In the genomic region with DNA sequence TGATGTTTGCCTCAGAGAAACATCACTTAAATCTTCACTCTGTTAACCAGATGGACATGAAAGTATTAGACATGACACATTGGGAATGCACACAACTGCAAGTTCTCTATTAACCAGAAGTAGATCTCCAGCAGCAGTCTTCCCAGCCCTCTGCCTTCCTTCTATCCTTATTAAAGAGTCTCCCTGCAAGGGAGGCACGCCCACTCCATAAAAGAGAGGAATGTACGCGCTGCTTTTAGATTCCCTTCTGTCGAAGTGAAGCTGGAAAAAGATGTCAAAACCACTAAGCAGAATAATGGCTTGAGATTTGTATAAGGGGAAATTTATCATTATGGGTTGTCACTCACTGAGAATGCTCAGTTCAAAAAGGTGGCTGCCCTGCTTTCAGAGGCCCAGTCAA, we compare ENCODE assay signal across 11 mouse cellular contexts.
"Had no signal": no experiment of that assay in that cellular context is flagged by ENCODE, and none has a peak within 500 bp of the region (broad histone marks: within the 10 kb centered on the region; RNA-seq: fewer than 3 reads in every experiment).

No protein-coding gene starts in this region.

- ATAC-seq: liver, embryonic 12.5 days; midbrain, embryonic 16.5 days had no signal

- H3K4me1 ChIP-seq: limb, embryonic 15.5 days; liver, embryonic 12.5 days; midbrain, embryonic 12.5 days; neural tube, embryonic 15.5 days had no signal

- H3K27ac ChIP-seq: kidney, postnatal 0 days; limb, embryonic 15.5 days; liver, embryonic 12.5 days; lung, embryonic 15.5 days; midbrain, embryonic 12.5 days; neural tube, embryonic 15.5 days had no signal

- H3K27me3 ChIP-seq: limb, embryonic 15.5 days; liver, embryonic 12.5 days; lung, embryonic 15.5 days; midbrain, embryonic 12.5 days; neural tube, embryonic 15.5 days had no signal

- DNase-seq: kidney, adult 11 months; kidney, adult 9 months; kidney, postnatal 36 days; thymus, postnatal 4 days had no signal

- H3K9me3 ChIP-seq: limb, embryonic 15.5 days; liver, embryonic 12.5 days; lung, embryonic 15.5 days; midbrain, embryonic 12.5 days; neural tube, embryonic 15.5 days had no signal

- H3K9ac ChIP-seq: limb, embryonic 15.5 days; liver, embryonic 12.5 days; lung, embryonic 15.5 days; midbrain, embryonic 12.5 days; neural tube, embryonic 15.5 days had no signal

- H3K4me3 ChIP-seq: limb, embryonic 15.5 days; liver, embryonic 12.5 days; lung, embryonic 15.5 days; midbrain, embryonic 12.5 days; neural tube, embryonic 15.5 days had no signal

- H3K36me3 ChIP-seq: limb, embryonic 15.5 days; liver, embryonic 12.5 days; lung, embryonic 15.5 days; midbrain, embryonic 12.5 days; neural tube, embryonic 15.5 days had no signal

- H3K4me2 ChIP-seq: limb, embryonic 15.5 days; liver, embryonic 12.5 days; lung, embryonic 15.5 days; midbrain, embryonic 12.5 days; neural tube, embryonic 15.5 days had no signal
